Mouse (Mus musculus) G1E (cell line): Measurements from ENCODE around the gene Slc22a14. TPM values are rescaled to one million over a fixed set of nuclear protein-coding genes. Genes with fewer than 3 reads are reported as not detected.

ENCODE experiments used
- ATAC-seq: 2 replicates; pipeline ENCODE4 v1.8.0; 2016; ENCODE audit warnings: mild to moderate bottlenecking; ENCODE audit not compliant: insufficient number of reproducible peaks, poor library complexity, low FRiP score, severe bottlenecking; ENCODE audit errors: extremely low read depth
- DNase-seq: peaks from one replicate; pipeline ENCODE4 v3.0.0; 2012; ENCODE audit warnings: low spot score
- H3K27me3 ChIP-seq: 2 replicates; pipeline ENCODE4 v1.6.1; 2012; ENCODE audit warnings: mild to moderate bottlenecking, low read length, inconsistent platforms; ENCODE audit not compliant: insufficient read depth
- H3K36me3 ChIP-seq: replicated peaks from 2 replicates; pipeline ENCODE3; 2012; ENCODE audit warnings: mild to moderate bottlenecking, inconsistent platforms
- H3K4me1 ChIP-seq: 2 replicates; pipeline ENCODE4 v1.6.1; 2012; ENCODE audit warnings: low read depth, low read length, inconsistent platforms, mixed read lengths; ENCODE audit not compliant: insufficient read depth
- H3K4me3 ChIP-seq: 2 replicates; pipeline ENCODE4 v1.5.1; 2012; ENCODE audit warnings: low read depth, mild to moderate bottlenecking, inconsistent platforms, low read length, moderate library complexity, mixed read lengths
- H3K9me3 ChIP-seq: replicated peaks from 2 replicates; pipeline ENCODE4 v1.6.1; 2012; ENCODE audit warnings: inconsistent platforms
- CTCF ChIP-seq: IDR thresholded peaks from 2 replicates; pipeline ENCODE4 v1.5.1; 2012; ENCODE audit warnings: low read depth, low read length, inconsistent platforms, mixed read lengths
- GATA1 ChIP-seq: IDR thresholded peaks from 2 replicates; pipeline ENCODE4 v1.6.1; 2012; ENCODE audit warnings: borderline replicate concordance, low read length, inconsistent platforms, mixed read lengths
- GATA2 ChIP-seq: IDR thresholded peaks from 2 replicates; pipeline ENCODE4 v1.6.1; 2012; ENCODE audit warnings: low read depth, low read length, inconsistent platforms, borderline replicate concordance
- POLR2AphosphoS5 ChIP-seq: IDR thresholded peaks from 2 replicates; pipeline ENCODE4 v1.6.1; 2012; ENCODE audit warnings: low read depth, low read length, inconsistent platforms; ENCODE audit not compliant: insufficient replicate concordance
- TAL1 ChIP-seq: conservative IDR thresholded peaks from 2 replicates; pipeline ENCODE4 v1.6.1; 2012; ENCODE audit warnings: low read depth, low read length, inconsistent platforms, mixed read lengths
- polyA plus RNA-seq: library from polyadenylated mRNA; stranded (reverse); fragments of >175 nt; gene quantifications from 2 replicates; pipeline ENCODE4 v1.2.3, GENCODE M21; 2012
- total RNA-seq, 2 experiments: library from RNA; stranded (forward) in 1 of 2; stranded (reverse) in 1 of 2; fragments of 200-1000 nt in 1 of 2; fragments of >200 nt in 1 of 2; fragmentation: Nextera tagmentation in 1 of 2; gene quantifications; 2 replicates each; pipeline ENCODE4 v1.2.3; 2014 to 2017

Slc22a14 gene
- total and polyA plus RNA-seq, 3 experiments, result not detected

DNA sequence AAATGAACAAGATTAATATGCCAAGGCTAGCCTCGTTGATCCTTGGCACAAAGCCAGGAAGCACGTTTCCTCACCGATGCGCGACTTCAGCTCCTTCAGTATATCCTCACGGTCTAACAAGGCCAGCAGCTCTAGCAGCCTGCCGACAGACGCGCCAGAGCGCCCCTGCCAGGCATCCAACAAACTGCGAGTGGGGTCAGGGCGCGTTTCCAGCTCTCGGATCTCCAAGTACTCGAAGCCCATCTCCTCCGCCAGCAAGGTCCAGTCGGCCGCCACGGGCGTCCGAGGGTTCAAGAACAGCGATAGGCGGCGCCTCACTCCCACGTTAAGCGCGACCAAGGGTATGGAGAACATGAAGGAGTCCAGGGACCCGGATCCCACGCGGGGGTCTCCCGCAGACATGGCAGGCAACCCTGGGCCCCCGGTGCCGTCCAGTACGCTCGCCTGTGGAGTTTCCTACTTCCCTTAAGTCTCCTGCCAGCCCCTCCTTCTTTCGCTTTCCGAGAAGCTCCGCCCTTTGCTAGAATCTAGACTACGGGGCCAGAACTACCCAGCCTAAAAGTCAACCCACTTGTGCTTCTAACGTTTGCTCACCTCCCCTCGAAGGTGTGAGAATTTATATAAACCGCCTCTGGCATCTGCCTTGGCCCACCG, 25.7 kb downstream of the Slc22a14 start, which contains the start of gene Acaa1a:
Gene Acaa1a, plus strand, starts transcription at position 119 of the 654 bp plus-strand sequence.
- H3K4me3 ChIP-seq, result peak within 1 kb of the TSS; percentile 82
- TF ChIP-seq GATA2, result no peak
- no peak for TF ChIP-seq POLR2AphosphoS5
- no peaks in the 10 kb centered on the region for H3K9me3 ChIP-seq
- H3K4me1 ChIP-seq, result peaks cover 57% of the 10 kb centered on the region
- peaks cover 59% of the 10 kb centered on the region for H3K36me3 ChIP-seq
- H3K27me3 ChIP-seq, result no peaks in the 10 kb centered on the region; the same call in 1 of the 2 replicates
- DNase-seq, result peak; percentile 72
- peak; percentile 47 for ATAC-seq

DNA sequence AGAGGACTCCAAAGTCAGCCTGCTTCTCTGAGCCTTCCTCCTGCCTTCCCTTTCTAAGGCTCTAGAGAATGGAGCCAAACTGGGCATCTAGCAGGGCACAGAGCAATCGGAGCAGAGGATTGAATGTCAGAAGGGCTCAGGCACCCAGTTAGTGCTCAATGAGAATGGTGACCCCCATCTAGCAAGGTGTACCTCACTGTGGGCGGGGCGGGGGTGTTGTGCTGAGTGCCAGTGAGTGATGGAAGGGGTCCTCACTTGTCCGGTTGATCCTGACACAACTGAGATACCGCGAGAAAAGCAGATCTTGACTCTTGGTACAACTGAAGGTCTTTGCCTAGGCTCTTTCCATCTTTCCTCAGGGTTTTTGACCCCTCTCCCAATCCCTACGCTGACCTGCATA, 26.2 kb downstream of the Slc22a14 start:
- TF ChIP-seq GATA1, result no peak
- no peak for TF ChIP-seq TAL1
- no peak for TF ChIP-seq POLR2AphosphoS5
- TF ChIP-seq GATA2, result no peak
- no peak for TF ChIP-seq CTCF
- ATAC-seq (no peak), DNase-seq (no peak)
- Histone ChIP-seq H3K4me1 (peaks cover 63% of the 10 kb centered on the region), H3K36me3 (peaks cover 53% of the 10 kb centered on the region), H3K4me3 (peak overlapping the region; percentile 82), H3K9me3 (no peaks in the 10 kb centered on the region), H3K27me3 (peaks cover 4% of the 10 kb centered on the region; the same call in 1 of the 2 replicates)

DNA sequence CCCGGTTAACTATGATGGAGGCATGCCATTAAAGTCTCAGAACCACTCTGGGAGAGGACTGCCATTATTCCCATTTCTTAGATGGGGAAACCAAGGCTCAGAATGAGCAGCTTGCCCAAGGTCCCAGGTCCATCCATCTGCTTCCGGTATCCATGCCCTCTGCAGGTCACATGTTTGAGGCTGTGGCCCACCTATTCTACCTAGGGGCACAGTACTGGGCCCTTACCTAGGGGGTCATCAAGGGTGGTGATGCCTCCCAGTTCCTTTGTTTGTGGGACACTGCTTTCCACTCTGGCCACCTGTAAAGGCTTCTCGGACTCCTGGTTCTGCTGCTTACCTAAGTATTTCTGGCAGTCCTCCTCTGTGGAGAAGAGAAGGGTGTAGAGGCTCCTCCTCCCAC, 27.0 kb downstream of the Slc22a14 start:
- Histone ChIP-seq H3K9me3 (no peaks in the 10 kb centered on the region), H3K36me3 (peaks cover 46% of the 10 kb centered on the region), H3K4me3 (no peak overlapping the region; the same call in 1 of the 2 replicates), H3K4me1 (peaks cover 63% of the 10 kb centered on the region), H3K27me3 (peaks cover 4% of the 10 kb centered on the region; the same call in 1 of the 2 replicates)
- DNase-seq, result no peak
- ATAC-seq, result no peak
- TF ChIP-seq TAL1 (no peak), POLR2AphosphoS5 (no peak), GATA2 (no peak), GATA1 (no peak), CTCF (no peak)

DNA sequence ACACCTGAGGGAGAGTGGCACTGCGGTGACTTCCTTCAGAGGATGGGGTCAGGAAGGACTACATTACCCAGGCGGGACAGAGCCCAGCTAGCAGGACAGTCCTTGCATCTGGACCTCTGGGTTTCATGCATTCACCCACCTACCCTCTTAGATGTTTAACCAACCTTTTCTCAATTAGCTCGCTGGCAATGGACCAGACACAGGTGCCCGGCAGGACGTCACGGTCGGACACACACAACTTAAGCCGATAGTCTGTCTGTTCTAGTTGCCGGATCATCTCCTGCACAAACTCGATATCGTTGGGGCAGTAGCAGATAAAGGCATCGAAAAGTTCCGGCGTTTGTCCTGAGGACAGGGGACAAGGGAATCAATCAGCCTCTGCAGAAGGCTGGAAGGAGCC, 27.5 kb downstream of the Slc22a14 start:
- Histone ChIP-seq H3K4me3 (no peak overlapping the region), H3K4me1 (peaks cover 58% of the 10 kb centered on the region), H3K36me3 (peaks cover 41% of the 10 kb centered on the region), H3K27me3 (peaks cover 4% of the 10 kb centered on the region; the same call in 1 of the 2 replicates), H3K9me3 (no peaks in the 10 kb centered on the region)
- ATAC-seq (no peak), DNase-seq (no peak)
- no peak for TF ChIP-seq GATA1
- no peak for TF ChIP-seq TAL1
- TF ChIP-seq CTCF, result no peak
- no peak for TF ChIP-seq GATA2
- TF ChIP-seq POLR2AphosphoS5, result no peak

DNA sequence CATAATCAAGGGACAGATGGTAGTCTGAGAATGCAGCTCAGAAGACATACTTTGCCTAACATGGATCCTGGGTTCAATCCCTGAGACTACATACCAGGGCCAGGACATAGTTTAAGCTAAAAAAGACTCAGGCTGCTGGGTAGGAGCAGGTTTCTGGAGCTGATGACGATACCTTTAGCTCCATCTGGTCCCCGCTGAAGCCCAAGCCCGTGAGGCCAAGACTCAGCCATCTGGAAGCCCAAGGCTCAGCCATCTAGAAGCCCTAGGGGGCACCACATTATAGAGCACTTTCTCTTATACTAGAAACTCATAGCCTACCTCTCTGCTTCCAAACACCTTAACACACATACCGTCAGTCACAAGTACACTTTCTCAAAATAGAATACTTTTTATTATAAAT, 29.8 kb downstream of the Slc22a14 start:
- H3K9me3 ChIP-seq, result no peaks in the 10 kb centered on the region
- no peak for ATAC-seq
- H3K27me3 ChIP-seq, result peaks cover 8% of the 10 kb centered on the region
- H3K36me3 ChIP-seq, result peaks cover 32% of the 10 kb centered on the region
- DNase-seq, result no peak
- H3K4me1 ChIP-seq, result peaks cover 42% of the 10 kb centered on the region
- no peak overlapping the region for H3K4me3 ChIP-seq
- TF ChIP-seq GATA1, result no peak
- no peak for TF ChIP-seq POLR2AphosphoS5
- no peak for TF ChIP-seq CTCF
- no peak for TF ChIP-seq TAL1
- no peak for TF ChIP-seq GATA2

DNA sequence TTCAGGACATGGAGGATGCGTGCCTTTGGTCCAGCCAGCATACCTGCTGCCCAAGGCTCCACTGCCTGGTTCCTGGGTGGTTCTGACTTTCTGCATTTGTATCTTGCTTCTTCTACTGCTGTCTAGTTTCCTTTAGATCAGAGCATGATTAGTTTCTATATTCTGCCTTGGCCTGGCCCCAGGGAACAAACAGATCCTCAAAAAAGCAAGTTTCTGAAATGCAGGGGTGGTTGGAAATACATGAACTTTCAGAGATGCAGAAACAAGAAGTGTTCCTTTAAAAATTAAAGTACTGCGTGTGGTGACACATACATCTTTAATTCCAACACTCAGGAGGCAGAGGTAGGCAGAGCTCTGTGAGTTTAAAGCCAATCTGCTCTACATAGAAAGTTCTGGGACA, 30.5 kb downstream of the Slc22a14 start:
- DNase-seq, result no peak
- TF ChIP-seq GATA1, result no peak
- no peak for TF ChIP-seq GATA2
- no peak for TF ChIP-seq TAL1
- no peak for TF ChIP-seq CTCF
- TF ChIP-seq POLR2AphosphoS5, result no peak
- H3K4me1 ChIP-seq, result peaks cover 40% of the 10 kb centered on the region
- H3K4me3 ChIP-seq, result no peak overlapping the region
- H3K27me3 ChIP-seq, result peaks cover 12% of the 10 kb centered on the region
- H3K9me3 ChIP-seq, result no peaks in the 10 kb centered on the region
- no peak for ATAC-seq
- H3K36me3 ChIP-seq, result peaks cover 32% of the 10 kb centered on the region
